Mouse (Mus musculus): ENCODE data around the gene Plekhg6.

Plekhg6 gene

GRCm38 (mm10) chr6:125380372-125381360, at the start of gene Plekhg6:
Gene Plekhg6, minus strand, starts transcription at chr6:125380793.
- in situ Hi-C loops (cut with MseI, MboI), result no loop called here

DNA sequence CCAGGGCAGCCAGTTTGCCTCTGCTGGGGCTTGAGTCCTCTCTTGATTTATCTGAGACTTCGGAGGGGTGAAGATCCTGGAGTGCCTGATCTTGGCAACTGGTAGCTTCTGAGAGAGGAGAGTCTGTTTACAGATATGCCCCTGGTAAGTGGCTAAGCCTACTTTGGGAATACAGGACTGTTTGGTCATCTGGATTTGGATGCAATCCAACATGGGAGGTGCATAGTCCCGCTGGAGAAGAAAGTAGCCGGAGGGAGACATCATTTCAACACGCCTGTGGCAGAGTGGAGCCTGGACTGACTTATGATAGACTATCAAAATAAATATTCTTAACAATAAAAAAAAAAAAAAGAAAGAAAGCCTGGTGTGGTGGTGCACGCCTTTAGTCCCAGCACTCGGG, 49.1 kb upstream of the Plekhg6 start:
- in situ Hi-C loops (cut with MseI, MboI), result no loop called here

DNA sequence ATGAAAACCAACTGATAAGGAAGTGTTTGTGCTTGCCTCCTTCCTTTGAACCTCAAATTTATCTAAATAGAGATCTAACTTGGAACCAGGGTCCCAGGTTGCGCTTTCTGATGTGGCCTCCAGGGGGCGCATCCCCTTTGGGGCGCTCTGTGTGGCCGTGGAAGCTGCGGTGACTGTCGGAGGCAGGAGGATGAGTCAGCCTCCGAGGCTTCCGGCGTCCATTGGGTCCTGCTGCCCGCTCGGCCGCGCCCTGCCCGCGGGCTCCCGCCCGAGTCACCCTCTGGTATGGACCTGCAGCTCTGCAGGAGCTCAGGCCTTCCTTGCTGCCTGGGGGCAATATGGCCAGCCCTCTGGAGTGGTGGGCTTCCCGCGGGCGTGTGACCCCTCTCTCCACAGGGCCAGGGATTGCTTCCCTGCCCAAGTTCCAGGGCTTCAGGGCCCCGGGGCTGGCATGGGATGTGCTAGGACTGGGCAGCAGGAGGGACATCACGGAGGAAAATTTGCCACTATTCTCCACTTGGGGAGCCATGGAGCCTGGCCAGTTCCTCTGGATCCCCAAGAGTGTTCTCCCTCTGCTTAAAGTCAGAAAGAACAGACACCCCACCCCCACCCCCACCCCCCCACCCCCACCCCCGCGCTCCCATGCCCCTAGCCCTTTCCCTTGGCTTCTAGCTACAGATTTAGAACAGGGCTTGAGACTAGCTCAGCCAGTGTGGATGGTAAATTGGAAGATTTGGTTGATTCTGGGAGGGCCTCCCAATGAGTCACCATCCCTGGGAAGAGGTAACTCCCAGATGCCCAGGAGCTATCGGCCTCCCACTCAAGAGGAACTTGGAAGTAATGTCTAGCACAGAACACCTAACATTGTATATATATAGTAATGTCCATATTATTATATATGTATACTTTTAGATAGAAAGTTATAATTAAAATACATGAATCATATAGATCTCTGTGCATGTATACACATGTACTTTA, 46.1 kb upstream of the Plekhg6 start:
- in situ Hi-C loops (cut with MseI, MboI), result no loop called here

DNA sequence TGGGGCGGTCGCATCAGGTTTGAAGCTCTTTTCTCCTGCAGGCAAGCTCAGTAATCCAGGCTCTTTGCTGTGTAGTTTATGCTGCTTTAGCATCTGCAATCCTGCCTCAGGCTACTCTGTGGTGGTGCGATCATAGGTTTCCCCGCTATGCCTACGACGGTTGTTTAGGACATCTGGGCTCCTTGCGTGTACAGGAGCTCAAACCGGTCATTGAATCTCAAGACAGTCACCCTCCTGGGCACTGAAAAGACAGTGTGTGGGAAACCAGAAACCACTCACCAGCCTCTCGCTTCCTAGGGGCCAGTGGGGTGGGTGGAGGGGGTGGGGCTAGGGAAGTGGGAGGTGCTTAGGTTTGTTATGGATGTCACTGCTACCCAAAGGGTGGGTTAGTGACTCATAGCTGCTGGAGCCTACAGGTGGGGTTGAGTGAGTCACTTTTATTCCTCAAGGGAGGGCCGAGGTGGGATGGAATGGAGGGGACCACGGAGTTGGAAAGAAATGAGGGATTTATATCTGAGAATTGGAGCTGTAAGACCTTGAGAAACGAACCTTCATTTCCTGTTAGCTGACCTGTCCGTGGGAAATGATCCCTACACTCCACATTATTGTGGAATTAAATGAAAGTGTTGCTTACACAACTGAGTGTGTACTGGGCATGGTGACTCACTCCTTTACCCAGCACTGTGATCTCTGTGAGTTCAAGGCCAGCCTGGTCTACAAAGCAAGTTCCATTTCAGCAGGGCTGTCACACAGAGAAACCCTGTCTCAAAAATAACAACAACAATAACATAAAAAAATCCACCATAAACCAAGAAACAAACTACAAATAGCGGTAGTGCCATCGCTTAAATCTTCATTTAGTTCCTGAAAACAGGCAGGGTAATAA, 44.9 kb upstream of the Plekhg6 start:
- in situ Hi-C loops (cut with MseI, MboI), result no loop called here

GRCm38 (mm10) chr6:125424156-125424555, 43.6 kb upstream of the Plekhg6 start:
- in situ Hi-C loops (cut with MseI, MboI), result loop anchor here (5.0 kb wide), 3 partner anchors 68 to 178 kb away; partner anchors contain the start of gene Cd9 (in 1 of the 2)

- in situ Hi-C loops (cut with MseI, MboI), result loop anchor here (5.0 kb wide), 3 partner anchors 69 to 179 kb away; partner anchors contain the start of gene Cd9 (in 1 of the 2)
Observed at GRCm38 (mm10) chr6:125423507-125423906, 42.9 kb upstream of the Plekhg6 start.

DNA sequence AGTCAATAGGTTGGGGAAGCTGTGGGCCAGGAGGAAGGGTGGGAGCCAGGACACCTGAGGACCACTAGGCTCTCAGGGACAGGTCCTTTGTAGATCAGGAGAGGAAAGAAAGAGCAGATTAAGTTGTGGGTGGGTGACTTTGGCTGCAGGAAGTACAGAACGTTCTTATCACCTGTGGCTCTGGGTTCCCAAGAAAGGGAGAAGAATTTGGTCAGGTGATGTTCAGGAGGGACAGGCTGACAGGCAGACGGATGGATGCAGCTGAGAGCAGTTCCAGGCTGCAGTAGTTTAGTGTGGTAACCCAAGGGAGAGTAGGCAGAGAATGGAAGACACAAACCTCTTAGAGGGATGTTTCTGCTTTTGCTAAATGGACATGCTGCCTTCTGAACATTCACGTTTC, 42.5 kb upstream of the Plekhg6 start:
- in situ Hi-C loops (cut with MseI, MboI), result loop anchor here (5.0 kb wide), 3 partner anchors 69 to 179 kb away; partner anchors contain the start of gene Cd9 (in 1 of the 2)

- in situ Hi-C loops (cut with MseI, MboI), result loop anchor here (5.0 kb wide), 3 partner anchors 70 to 180 kb away; partner anchors contain the start of gene Cd9 (in 1 of the 2)
Observed at GRCm38 (mm10) chr6:125422051-125422822, 41.6 kb upstream of the Plekhg6 start.

GRCm38 (mm10) chr6:125420458-125421063, 40.0 kb upstream of the Plekhg6 start:
- in situ Hi-C loops (cut with MseI, MboI), result loop anchor here (5.0 kb wide), 3 partner anchors 72 to 182 kb away; partner anchors contain the start of gene Cd9 (in 1 of the 2)

GRCm38 (mm10) chr6:125418744-125419143, 38.2 kb upstream of the Plekhg6 start:
- in situ Hi-C loops (cut with MseI, MboI), result no loop called here

- in situ Hi-C loops (cut with MseI, MboI), result no loop called here
Observed at GRCm38 (mm10) chr6:125413326-125413725, 32.7 kb upstream of the Plekhg6 start.

GRCm38 (mm10) chr6:125411661-125412060, 31.1 kb upstream of the Plekhg6 start:
- in situ Hi-C loops (cut with MseI, MboI), result no loop called here

GRCm38 (mm10) chr6:125410995-125411547, 30.5 kb upstream of the Plekhg6 start:
- in situ Hi-C loops (cut with MseI, MboI), result no loop called here

GRCm38 (mm10) chr6:125410551-125410950, 30.0 kb upstream of the Plekhg6 start:
- in situ Hi-C loops (cut with MseI, MboI), result no loop called here

GRCm38 (mm10) chr6:125407657-125408056, 27.1 kb upstream of the Plekhg6 start:
- in situ Hi-C loops (cut with MseI, MboI), result loop anchor here in 1 of 2 experiments (5.0 kb wide), 1 partner anchor 35 kb away; no protein-coding TSS in a partner anchor

DNA sequence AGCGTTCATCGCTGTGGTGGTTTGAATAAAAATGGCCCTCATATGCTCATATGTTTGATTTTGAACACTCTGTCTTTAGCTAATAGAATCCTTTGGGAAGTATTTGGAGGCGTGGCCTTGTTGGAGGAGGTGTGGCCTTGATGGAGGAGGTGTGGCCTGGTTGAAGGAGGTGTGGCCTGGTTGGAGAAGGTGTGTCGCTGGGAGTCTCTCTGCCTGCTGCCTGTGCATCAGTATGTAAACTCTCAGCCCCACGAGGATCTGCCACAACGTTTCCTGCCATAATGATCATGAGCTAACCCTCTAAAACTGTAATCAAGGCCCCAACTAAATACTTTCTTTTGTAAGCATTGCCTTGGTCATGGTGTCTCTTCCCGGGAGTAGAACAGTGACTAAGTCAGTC, 26.6 kb upstream of the Plekhg6 start:
- in situ Hi-C loops (cut with MseI, MboI), result loop anchor here in 1 of 2 experiments (5.0 kb wide), 1 partner anchor 35 kb away; no protein-coding TSS in a partner anchor

DNA sequence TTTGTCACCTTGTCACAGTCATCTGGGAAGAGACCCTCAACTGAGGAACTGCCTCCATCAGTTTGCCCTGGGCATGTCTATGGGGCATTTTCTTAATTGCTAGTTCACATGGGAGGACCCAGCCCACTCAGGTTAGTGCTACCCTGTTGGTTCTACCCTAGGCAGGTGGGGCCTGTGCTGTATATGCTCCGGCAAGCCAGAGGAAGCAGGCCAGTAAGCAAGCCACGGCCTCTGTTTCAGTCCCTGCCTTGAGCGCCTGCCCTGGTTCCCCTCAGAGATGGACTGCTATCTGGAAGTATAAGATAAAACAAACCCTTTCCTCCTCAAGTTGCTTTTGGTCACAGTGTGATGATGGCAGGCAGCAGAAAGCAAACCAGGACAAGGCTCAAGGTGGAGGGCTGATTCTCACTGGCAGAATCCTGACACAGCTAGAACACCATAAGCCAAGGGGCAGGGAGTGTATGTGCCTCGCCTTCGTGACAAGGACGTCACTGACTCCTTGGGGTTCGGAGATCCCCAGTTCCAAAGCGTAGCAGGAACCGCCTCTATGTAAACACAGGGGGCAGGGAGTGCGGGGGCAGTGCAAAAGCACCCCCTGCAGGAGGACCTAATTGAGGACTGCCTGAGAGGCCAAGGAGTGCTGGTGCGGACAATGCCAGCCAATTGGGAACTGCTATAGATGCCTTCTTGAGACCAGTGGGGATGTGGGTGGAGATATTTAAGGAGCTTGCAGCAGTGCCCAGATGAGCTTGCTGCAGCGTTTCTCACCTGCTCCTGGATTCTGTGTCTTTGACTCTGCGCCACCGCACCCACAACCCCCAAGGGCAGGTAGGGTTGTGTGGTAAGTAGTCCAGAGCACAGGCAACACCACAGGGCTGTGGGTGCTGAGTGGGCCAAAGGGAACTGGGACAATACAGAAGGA, 25.1 kb upstream of the Plekhg6 start:
- in situ Hi-C loops (cut with MseI, MboI), result loop anchor here in 1 of 2 experiments (5.0 kb wide), 1 partner anchor 33 kb away; no protein-coding TSS in a partner anchor

GRCm38 (mm10) chr6:125389853-125390252, 9.3 kb upstream of the Plekhg6 start:
- in situ Hi-C loops (cut with MseI, MboI), result no loop called here

Data from mouse trophoblast stem cell (cell line).